Mouse (Mus musculus) erythroblast, embryonic 14.5 days (primary cell): ENCODE measurements around the gene Sgta. TPM values are rescaled to one million over a fixed set of nuclear protein-coding genes. Genes with fewer than 3 reads are reported as not detected.
A peak's percentile ranks its signal among the peaks of the same experiment; 100 is the strongest.

ENCODE experiments used
- H3K27me3 ChIP-seq: 2 replicates; pipeline ENCODE4 v1.6.1; 2012; ENCODE audit warnings: inconsistent platforms; ENCODE audit not compliant: control insufficient read depth
- H3K36me3 ChIP-seq: 2 replicates; pipeline ENCODE4 v1.6.1; 2012; ENCODE audit warnings: mild to moderate bottlenecking, inconsistent platforms; ENCODE audit not compliant: control insufficient read depth
- H3K4me1 ChIP-seq: 2 replicates; pipeline ENCODE4 v1.6.1; 2012; ENCODE audit warnings: inconsistent platforms; ENCODE audit not compliant: control insufficient read depth
- H3K4me3 ChIP-seq: replicated peaks from 2 replicates; pipeline ENCODE3; 2012; ENCODE audit warnings: moderate library complexity, mild to moderate bottlenecking, inconsistent platforms
- H3K9me3 ChIP-seq: 2 replicates; pipeline ENCODE4 v1.6.1; 2012; ENCODE audit warnings: low read length, inconsistent platforms, mixed read lengths; ENCODE audit not compliant: control insufficient read depth
- GATA1 ChIP-seq: IDR thresholded peaks from 2 replicates; pipeline ENCODE4 v1.6.1; 2012; ENCODE audit warnings: low read length, inconsistent platforms, mixed read lengths
- TAL1 ChIP-seq: IDR thresholded peaks from 3 replicates; pipeline ENCODE4 v1.6.1; 2012; ENCODE audit warnings: low read length, inconsistent platforms, mixed read lengths
- polyA plus RNA-seq: library from polyadenylated mRNA; stranded (reverse); fragments of >175 nt; gene quantifications from 2 replicates; pipeline ENCODE4 v1.2.3, GENCODE M21; 2012

Sgta gene
- 18.3 and 18.8 TPM in 2 replicates for polyA plus RNA-seq

- peaks cover 36% of the 10 kb centered on the region for H3K4me1 ChIP-seq
- H3K36me3 ChIP-seq: peaks cover 16% of the 10 kb centered on the region
- H3K27me3 ChIP-seq: no peaks in the 10 kb centered on the region
- H3K9me3 ChIP-seq: no peaks in the 10 kb centered on the region
- H3K4me3 ChIP-seq: peak within 1 kb of the TSS; percentile 82
- TF ChIP-seq GATA1: no peak
- no peak for TF ChIP-seq TAL1
Observed at GRCm38 (mm10) chr10:81059603-81060543, at the start of gene Sgta. Gene Sgta (minus strand): TSS chr10:81060181.

GRCm38 (mm10) chr10:81106113-81106721, 46.2 kb upstream of the Sgta start:
- H3K36me3 ChIP-seq: peaks cover 43% of the 10 kb centered on the region
- peak overlapping the region; percentile 82 for H3K4me3 ChIP-seq
- peaks cover 91% of the 10 kb centered on the region for H3K4me1 ChIP-seq
- no peaks in the 10 kb centered on the region for H3K27me3 ChIP-seq
- no peaks in the 10 kb centered on the region for H3K9me3 ChIP-seq
- peak; percentile 61 for TF ChIP-seq TAL1
- no peak for TF ChIP-seq GATA1

- H3K4me3 ChIP-seq: peak within 1 kb of the TSS; percentile 82
- TF ChIP-seq TAL1 (no peak), GATA1 (no peak)
- peaks cover 38% of the 10 kb centered on the region for H3K36me3 ChIP-seq
- H3K27me3 ChIP-seq: no peaks in the 10 kb centered on the region
- H3K9me3 ChIP-seq: no peaks in the 10 kb centered on the region
- peaks cover 91% of the 10 kb centered on the region for H3K4me1 ChIP-seq
Observed at GRCm38 (mm10) chr10:81105565-81106112, 45.7 kb upstream of the Sgta start, which contains the start of gene Map2k2. Gene Map2k2 (plus strand): TSS chr10:81105915.

GRCm38 (mm10) chr10:81094931-81095678, 35.1 kb upstream of the Sgta start:
- Histone ChIP-seq H3K4me1 (peaks cover 79% of the 10 kb centered on the region), H3K4me3 (peak overlapping the region; percentile 1), H3K27me3 (no peaks in the 10 kb centered on the region)

GRCm38 (mm10) chr10:81092465-81093250, 32.7 kb upstream of the Sgta start:
- Histone ChIP-seq H3K4me3 (peak overlapping the region; percentile 41), H3K4me1 (peaks cover 74% of the 10 kb centered on the region), H3K9me3 (peaks cover 13% of the 10 kb centered on the region), H3K36me3 (peaks cover 16% of the 10 kb centered on the region), H3K27me3 (no peaks in the 10 kb centered on the region)
- TF ChIP-seq TAL1 (no peak), GATA1 (no peak)

More at GRCm38 (mm10) chr10:81094931-81095678, 35.1 kb upstream of the Sgta start:
- H3K36me3 ChIP-seq: peaks cover 8% of the 10 kb centered on the region
- no peak for TF ChIP-seq TAL1
- no peak for TF ChIP-seq GATA1
- peaks cover 6% of the 10 kb centered on the region for H3K9me3 ChIP-seq

DNA sequence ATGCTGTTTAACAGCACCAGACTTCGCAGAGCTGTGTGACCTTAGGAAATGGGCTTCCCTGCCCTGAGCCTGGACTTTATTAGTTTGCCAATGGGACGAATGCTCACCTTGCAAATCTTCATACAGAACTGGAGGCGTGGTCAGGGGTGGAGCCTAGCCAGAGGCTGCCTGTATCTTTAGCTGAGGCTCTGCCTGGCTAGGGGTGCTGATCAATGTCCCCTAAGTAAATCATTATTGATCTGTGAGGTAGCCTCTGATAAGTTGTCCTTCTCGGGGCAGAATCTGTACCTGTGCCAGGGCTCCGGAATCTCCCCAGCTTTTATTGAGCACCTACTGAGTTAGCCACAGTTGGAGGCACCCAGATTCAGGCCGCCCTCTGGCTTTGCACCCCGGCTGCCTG, 30.6 kb upstream of the Sgta start:
- no peaks in the 10 kb centered on the region for H3K27me3 ChIP-seq

GRCm38 (mm10) chr10:81089216-81089615, 29.2 kb upstream of the Sgta start:
- peaks cover 48% of the 10 kb centered on the region for H3K4me1 ChIP-seq
- H3K36me3 ChIP-seq: peaks cover 16% of the 10 kb centered on the region; the same call in 1 of the 2 replicates
- no peaks in the 10 kb centered on the region for H3K27me3 ChIP-seq
- TF ChIP-seq TAL1: no peak
- TF ChIP-seq GATA1: no peak
- no peak overlapping the region for H3K4me3 ChIP-seq
- peaks cover 15% of the 10 kb centered on the region for H3K9me3 ChIP-seq

More for the DNA sequence above, 30.6 kb upstream of the Sgta start:
- Histone ChIP-seq H3K36me3 (peaks cover 14% of the 10 kb centered on the region; the same call in 1 of the 2 replicates), H3K4me1 (peaks cover 62% of the 10 kb centered on the region), H3K4me3 (no peak overlapping the region), H3K9me3 (peaks cover 15% of the 10 kb centered on the region)
- no peak for TF ChIP-seq GATA1
- TF ChIP-seq TAL1: no peak

GRCm38 (mm10) chr10:81087021-81087420, 27.0 kb upstream of the Sgta start:
- Histone ChIP-seq H3K4me3 (no peak overlapping the region), H3K4me1 (peaks cover 36% of the 10 kb centered on the region), H3K9me3 (peaks cover 15% of the 10 kb centered on the region), H3K27me3 (no peaks in the 10 kb centered on the region), H3K36me3 (peaks cover 26% of the 10 kb centered on the region)
- TF ChIP-seq TAL1 (no peak), GATA1 (no peak)
